In genomic region chr8:122880302-122880701, GRCm38 (mm10) we compare ENCODE assay signal across 27 mouse cellular contexts. TPM values are rescaled to one million over a fixed set of nuclear protein-coding genes. Genes with fewer than 3 reads are reported as not detected.
DNase-seq lines count a peak whose midpoint lies in the region; ATAC-seq and TF ChIP-seq lines count a peak whose summit lies in the region.
"Had no signal": no experiment of that assay in that cellular context is flagged by ENCODE, and none has a peak within 500 bp of the region (broad histone marks: within the 10 kb centered on the region; RNA-seq: fewer than 3 reads in every experiment).

No protein-coding gene starts in this region.

- intact Hi-C loops in gastrocnemius, postnatal 14 days (cut with DNase I; ENCODE audit: low total_unique reads): no loop called here

- no peak for TF ChIP-seq EP300 in liver, postnatal 0 days (IDR thresholded peaks at IDR 0.05; ENCODE audit: low read depth)

- no peak overlapping the region for H3K9ac ChIP-seq in liver, postnatal 0 days (replicated peaks)
- H3K9ac ChIP-seq: forebrain, embryonic 13.5 days; heart, embryonic 12.5 days; heart, embryonic 15.5 days; hindbrain, embryonic 13.5 days; intestine, embryonic 15.5 days had no signal

- peaks cover 32% of the 10 kb centered on the region for H3K36me3 ChIP-seq in liver, postnatal 0 days (replicated peaks; ENCODE audit: insufficient read depth, low read length)

- H3K4me1 ChIP-seq in cerebellum, adult 2 months (ENCODE audit: control insufficient read depth, insufficient read depth, low read length): peaks cover 15% of the 10 kb centered on the region
- no peaks in the 10 kb centered on the region for H3K4me1 ChIP-seq in liver, postnatal 0 days (ENCODE audit: insufficient read depth)
- H3K4me1 ChIP-seq: forebrain, embryonic 13.5 days; intestine, embryonic 15.5 days had no signal

- TF ChIP-seq CTCF in cerebellum, adult 2 months (IDR thresholded peaks at IDR 0.05; ENCODE audit: borderline replicate concordance, insufficient read depth, low read depth, low read length): no peak
- TF ChIP-seq CTCF in liver, postnatal 0 days (IDR thresholded peaks at IDR 0.05; ENCODE audit: low read depth): no peak

- TF ChIP-seq POLR2A in cerebellum, adult 2 months (IDR thresholded peaks at IDR 0.05; ENCODE audit: borderline replicate concordance, insufficient read depth, low read length): no peak

- peak overlapping the region; percentile 39 for H3K27ac ChIP-seq in cerebellum, adult 2 months (ENCODE audit: insufficient read depth, low read length)
- H3K27ac ChIP-seq in liver, postnatal 0 days (ENCODE audit: low read depth): no peak overlapping the region
- H3K27ac ChIP-seq: forebrain, embryonic 10.5 days; forebrain, embryonic 13.5 days; gastrocnemius, adult 2 months; heart, embryonic 15.5 days; hindbrain, embryonic 10.5 days; intestine, embryonic 15.5 days had no signal

- peak; percentile 58; the same call in 1 of the 2 replicates for ATAC-seq in cerebellum, adult (ENCODE audit: insufficient number of reproducible peaks, low FRiP score, low TSS enrichment)
- no peak for ATAC-seq in liver, postnatal 0 days
- ATAC-seq: activated CD4-positive, CD25-positive, alpha-beta regulatory T cell, adult 4 months; forebrain, embryonic 13.5 days; forebrain, embryonic 16.5 days; hindbrain, embryonic 16.5 days; intestine, embryonic 15.5 days had no signal

- no peak overlapping the region for H3K4me2 ChIP-seq in liver, postnatal 0 days (ENCODE audit: low read depth, low read length)
- H3K4me2 ChIP-seq: forebrain, embryonic 13.5 days; heart, embryonic 12.5 days; heart, embryonic 15.5 days; hindbrain, embryonic 13.5 days; intestine, embryonic 15.5 days had no signal

- H3K27me3 ChIP-seq in cerebellum, adult 2 months (ENCODE audit: control insufficient read depth, insufficient read depth, low read length): no peaks in the 10 kb centered on the region
- no peaks in the 10 kb centered on the region for H3K27me3 ChIP-seq in liver, postnatal 0 days (ENCODE audit: insufficient read depth, low read length)
- H3K27me3 ChIP-seq: forebrain, embryonic 13.5 days; heart, embryonic 12.5 days; heart, embryonic 15.5 days; hindbrain, embryonic 13.5 days; intestine, embryonic 15.5 days had no signal

- H3K4me3 ChIP-seq in cerebellum, adult 2 months (replicated peaks; ENCODE audit: insufficient read depth, low read depth, low read length): no peak overlapping the region
- H3K4me3 ChIP-seq in liver, postnatal 0 days (ENCODE audit: low read depth, low read length): no peak overlapping the region
- H3K4me3 ChIP-seq: forebrain, embryonic 10.5 days; forebrain, embryonic 13.5 days; gastrocnemius, adult 2 months; heart, embryonic 12.5 days; heart, embryonic 15.5 days; hindbrain, embryonic 10.5 days; hindbrain, embryonic 13.5 days; intestine, embryonic 15.5 days had no signal

- H3K9me3 ChIP-seq in liver, postnatal 0 days (ENCODE audit: low read length): no peaks in the 10 kb centered on the region
- H3K9me3 ChIP-seq: forebrain, embryonic 10.5 days; forebrain, embryonic 13.5 days; heart, embryonic 12.5 days; heart, embryonic 15.5 days; hindbrain, embryonic 10.5 days; hindbrain, embryonic 13.5 days; intestine, embryonic 15.5 days had no signal

- WGBS in cerebellum, adult 2 months: 5% methylated on average over 3 of the region's 3 CpGs
- 55% methylated on average over 3 of the region's 3 CpGs for WGBS in liver, postnatal 0 days (ENCODE audit: insufficient replicate concordance)

- DNase-seq in cerebellum, postnatal 4 days (ENCODE audit: low spot score in 2 of 2): no peak
- DNase-seq in cerebellum, adult 2 months: peak; percentile 68 to 74
- DNase-seq in cerebellum, adult 9-11 months: peak; percentile 71
- DNase-seq in cerebellum, postnatal 25 days: peak; percentile 69 to 78
- no peak for DNase-seq in liver, postnatal 0 days
- no peak for DNase-seq in gastrocnemius, postnatal 14 days
- DNase-seq in left cerebral cortex, adult 8-10 months (ENCODE audit: low spot score in 2 of 2): no peak
- DNase-seq: adrenal gland, adult 8-10 months; gastrocnemius, adult 2 months; gastrocnemius, postnatal 25 days; heart, adult 18-20 months; heart, postnatal 10 days; heart, postnatal 36 days; kidney, adult 11 months; kidney, adult 8-10 months had no signal

RNA-seq across cellular contexts. Expression of gene Cdh15, which starts 32.5 kb away (rescaled TPM):
- polyA plus RNA-seq in cerebellum, adult 2 months (2012; rRNA removed): 26.5 and 34.3 TPM in 2 replicates
- 0.05 TPM in 1 of 2 replicates, not detected in the other for polyA plus RNA-seq in liver, postnatal 0 days (2015; fragmentation: Nextera tagmentation; extraction: Ambion mirVana)
- total RNA-seq in gastrocnemius, postnatal 14 days (2021): 10 to 100 TPM; 16.2 to 20.9 TPM
- 1 to 10 TPM in 3 of 4 experiments, under 1 TPM in 1; 0.62 to 1.2 (median 1.1) TPM for total RNA-seq in left cerebral cortex, adult 8-10 months (2022)
- total RNA-seq: heart, adult 18-20 months; heart, postnatal 36 days had no signal
- polyA plus RNA-seq: gonadal fat pad, adult 2 months had no signal

Comparison
In these comparisons a context has a peak if more than half of its experiments do, and no peak if none do; other contexts are left out.
1. DNase-seq: peak in cerebellum, adult 2 months (2 of 2), cerebellum, adult 9-11 months (single experiment) and cerebellum, postnatal 25 days (2 of 2); none in cerebellum, postnatal 4 days (0 of 2), liver, postnatal 0 days (single experiment), gastrocnemius, postnatal 14 days (single experiment) and left cerebral cortex, adult 8-10 months (0 of 2).
2. RNA of gene Cdh15, which starts 32.5 kb away (total RNA-seq): 16.2 to 20.9 TPM in gastrocnemius, postnatal 14 days; 0.62 to 1.2 TPM in left cerebral cortex, adult 8-10 months; every median in the first group is over 4 times any median in the second.